Mouse (Mus musculus): ENCODE measurements around the gene Elp5. TPM values are rescaled to one million over a fixed set of nuclear protein-coding genes. Genes with fewer than 3 reads are reported as not detected.

Gene Elp5
- total RNA-seq, 2 experiments from 2014 or later = 48.3 to 51.5 TPM

GRCm38 (mm10) chr11:69922012-69922756, 60.1 kb downstream of the Elp5 start:
- intact Hi-C loops (cut with DNase I) = loop anchor here (2.0 kb wide), 1 partner anchor 57 kb away; no protein-coding TSS in a partner anchor
- DNase-seq (ENCODE audit: low spot score) = no peak

- intact Hi-C loops (cut with DNase I) = loop anchor here (2.0 kb wide), 1 partner anchor 57 kb away; no protein-coding TSS in a partner anchor
- DNase-seq (ENCODE audit: low spot score) = peak; percentile 100
Observed at GRCm38 (mm10) chr11:69921114-69922011, 61.0 kb downstream of the Elp5 start, which contains the start of gene Eif5a. Gene Eif5a, minus strand, starts transcription at chr11:69921958.

GRCm38 (mm10) chr11:69920266-69921031, 61.9 kb downstream of the Elp5 start:
- intact Hi-C loops (cut with DNase I) = no loop called here

GRCm38 (mm10) chr11:69919661-69920265, 62.6 kb downstream of the Elp5 start:
- intact Hi-C loops (cut with DNase I) = loop anchor here (2.0 to 5.0 kb wide), 2 partner anchors 39 to 237 kb away; partner anchors contain the start of genes Kctd11 and Senp3
- peak; percentile 71 for DNase-seq (ENCODE audit: low spot score)

More at GRCm38 (mm10) chr11:69920266-69921031, 61.9 kb downstream of the Elp5 start:
- DNase-seq (ENCODE audit: low spot score) = no peak

GRCm38 (mm10) chr11:69919053-69919452, 63.3 kb downstream of the Elp5 start:
- DNase-seq (ENCODE audit: low spot score) = no peak
- intact Hi-C loops (cut with DNase I) = loop anchor here (2.0 to 5.0 kb wide), 2 partner anchors 38 to 237 kb away; partner anchors contain the start of genes Kctd11 and Senp3

Small RNA genes lying within 50 kb of the gene (microRNA-seq; reads per million reads assigned to microRNA genes)
- not detected for gene Gm44349
- 2,489 reads per million, percentile 87 among the genes with 10 or more reads in this experiment for gene Mir324

Other genes with a start within 250 kb of the Elp5 start
- 10 to 100 TPM; 28.6 to 30.4 TPM for gene Polr2a, start 223.9 kb downstream of the Elp5 start, total RNA-seq (2021)
- gene Slc35g3, start 220.5 kb downstream of the Elp5 start, total RNA-seq (2021) = not detected
- 10 to 100 TPM; 33.3 to 39.6 TPM for gene Zbtb4, start 216.6 kb downstream of the Elp5 start, total RNA-seq (2021)
- gene Chrnb1, start 186.6 kb downstream of the Elp5 start, total RNA-seq (2021) = 1 to 10 TPM; 4.8 to 5.0 TPM
- gene Fgf11, start 180.7 kb downstream of the Elp5 start, total RNA-seq (2021) = 1 to 10 TPM; 2.2 to 2.4 TPM
- under 1 TPM; 0.26 to 0.45 TPM for gene Tmem102, start 176.9 kb downstream of the Elp5 start, total RNA-seq (2021)
- gene Gm39566, start 167.2 kb downstream of the Elp5 start, total RNA-seq (2021) = not detected
- gene Spem2, start 164.1 kb downstream of the Elp5 start, total RNA-seq (2021) = not detected
- gene Spem1, start 160.3 kb downstream of the Elp5 start, total RNA-seq (2021) = not detected
- gene Nlgn2, start 144.7 kb downstream of the Elp5 start, total RNA-seq (2021) = 1 to 10 TPM; 4.4 to 5.4 TPM
- gene Tmem256, start 144.0 kb downstream of the Elp5 start, total RNA-seq (2021) = 100 to 1,000 TPM; 186 to 199 TPM
- gene Plscr3, start 136.1 kb downstream of the Elp5 start, total RNA-seq (2021) = 10 to 100 TPM; 24.4 to 24.9 TPM
- under 1 TPM in 1 of 2 experiments, not detected in 1; 0.14 TPM for gene Tnk1, start 123.8 kb downstream of the Elp5 start, total RNA-seq (2021)
- gene Tmem95, start 104.5 kb downstream of the Elp5 start, total RNA-seq (2021) = not detected
- gene Kctd11, start 101.1 kb downstream of the Elp5 start, total RNA-seq (2021) = 1 to 10 TPM; 2.5 to 3.5 TPM
- gene Acap1, start 87.0 kb downstream of the Elp5 start, total RNA-seq (2021) = 1 to 10 TPM in 1 of 2 experiments, under 1 TPM in 1; 0.88 to 1.1 TPM
- gene 2810408A11Rik, start 81.5 kb downstream of the Elp5 start, total RNA-seq (2021) = under 1 TPM; 0.17 to 0.23 TPM
- gene Neurl4, start 81.4 kb downstream of the Elp5 start, total RNA-seq (2021) = 10 to 100 TPM; 44.9 to 46.0 TPM
- 10 to 100 TPM; 24.1 to 26.7 TPM for gene Gps2, start 68.6 kb downstream of the Elp5 start, total RNA-seq (2021)
- gene Eif5a, start 60.6 kb downstream of the Elp5 start, total RNA-seq (2021) = 100 to 1,000 TPM; 427 TPM
- gene Ybx2, start 46.7 kb downstream of the Elp5 start, total RNA-seq (2021) = 10 to 100 TPM; 18.8 to 23.4 TPM
- gene Slc2a4, start 34.3 kb downstream of the Elp5 start, total RNA-seq (2021) = 100 to 1,000 TPM; 325 to 365 TPM
- not detected for gene Cldn7, start 17.7 kb downstream of the Elp5 start, total RNA-seq (2021)
- gene Ctdnep1, start 1.4 kb downstream of the Elp5 start, total RNA-seq (2021) = 100 to 1,000 TPM; 149 to 180 TPM
- gene Gabarap, start 8.6 kb upstream of the Elp5 start, total RNA-seq (2021) = 100 to 1,000 TPM; 274 to 291 TPM
- 10 to 100 TPM; 22.6 to 25.3 TPM for gene Phf23, start 13.3 kb upstream of the Elp5 start, total RNA-seq (2021)
- gene Dvl2, start 18.1 kb upstream of the Elp5 start, total RNA-seq (2021) = 1 to 10 TPM; 3.9 to 5.2 TPM
- 1,000 to 10,000 TPM; 1,206 to 1,290 TPM for gene Acadvl, start 32.9 kb upstream of the Elp5 start, total RNA-seq (2021)
- gene Dlg4, start 34.4 kb upstream of the Elp5 start, total RNA-seq (2021) = 1 to 10 TPM; 6.6 to 8.1 TPM
- gene Asgr1, start 71.6 kb upstream of the Elp5 start, total RNA-seq (2021) = not detected
- not detected for gene Asgr2, start 110.1 kb upstream of the Elp5 start, total RNA-seq (2021)
- gene Mgl2, start 147.8 kb upstream of the Elp5 start, total RNA-seq (2021) = 1 to 10 TPM; 4.3 to 4.4 TPM
- gene Clec10a, start 173.7 kb upstream of the Elp5 start, total RNA-seq (2021) = 1 to 10 TPM; 2.0 to 2.3 TPM
- under 1 TPM in 1 of 2 experiments, not detected in 1; 0.45 TPM for gene Slc16a11, start 230.2 kb upstream of the Elp5 start, total RNA-seq (2021)
- 1 to 10 TPM; 4.2 to 4.8 TPM for gene Slc16a13, start 238.5 kb upstream of the Elp5 start, total RNA-seq (2021)
- gene Bcl6b, start 247.3 kb upstream of the Elp5 start, total RNA-seq (2021) = 10 to 100 TPM; 20.0 to 22.3 TPM